Mouse (Mus musculus) CH12.LX (cell line): ENCODE results near the gene H2-Q2.

Experiments
- CHD2 ChIP-seq: IDR thresholded peaks from 2 replicates; pipeline ENCODE4 v1.6.1; 2011; ENCODE audit warnings: low read length, improper control_type of control experiment
- CTCF ChIP-seq, 2 experiments: IDR thresholded peaks in 1 of 2; conservative IDR thresholded peaks in 1 of 2; 2 replicates each; pipeline ENCODE4 v1.5.1; 2011 to 2012; ENCODE audit warnings: low read depth in 2 of 2, low read length in 2 of 2, improper control_type of control experiment in 1 of 2, inconsistent platforms in 1 of 2, mild to moderate bottlenecking in 1 of 2, moderate library complexity in 1 of 2
- E2F4 ChIP-seq: IDR thresholded peaks from 2 replicates; pipeline ENCODE4 v1.6.1; 2011; ENCODE audit warnings: low read depth, low read length, improper control_type of control experiment; ENCODE audit not compliant: insufficient replicate concordance
- EP300 ChIP-seq: IDR thresholded peaks from 2 replicates; pipeline ENCODE4 v1.6.1; 2011; ENCODE audit warnings: low read length, improper control_type of control experiment
- ETS1 ChIP-seq: conservative IDR thresholded peaks from 2 replicates; pipeline ENCODE4 v1.6.1; 2012; ENCODE audit warnings: low read depth, mild to moderate bottlenecking, inconsistent platforms, low read length, improper control_type of control experiment, moderate library complexity
- HCFC1 ChIP-seq: IDR thresholded peaks from 2 replicates; pipeline ENCODE4 v1.6.1; 2012; ENCODE audit warnings: low read depth, mild to moderate bottlenecking, inconsistent platforms, low read length, improper control_type of control experiment
- JUND ChIP-seq: conservative IDR thresholded peaks from 2 replicates; pipeline ENCODE4 v1.6.1; 2011; ENCODE audit warnings: low read depth, low read length, improper control_type of control experiment
- MAFK ChIP-seq: IDR thresholded peaks from 2 replicates; pipeline ENCODE4 v1.6.1; 2011; ENCODE audit warnings: low read length, improper control_type of control experiment; ENCODE audit not compliant: insufficient replicate concordance
- MAX ChIP-seq: IDR thresholded peaks from 2 replicates; pipeline ENCODE4 v1.6.1; 2011; ENCODE audit warnings: low read length, improper control_type of control experiment
- MXI1 ChIP-seq: IDR thresholded peaks from 2 replicates; pipeline ENCODE4 v1.6.1; 2011; ENCODE audit warnings: mild to moderate bottlenecking, low read depth, low read length, improper control_type of control experiment
- POLR2A ChIP-seq: IDR thresholded peaks from 2 replicates; pipeline ENCODE4 v1.6.1; 2011; ENCODE audit warnings: low read depth, mild to moderate bottlenecking, improper control_type of control experiment, low read length

DNA sequence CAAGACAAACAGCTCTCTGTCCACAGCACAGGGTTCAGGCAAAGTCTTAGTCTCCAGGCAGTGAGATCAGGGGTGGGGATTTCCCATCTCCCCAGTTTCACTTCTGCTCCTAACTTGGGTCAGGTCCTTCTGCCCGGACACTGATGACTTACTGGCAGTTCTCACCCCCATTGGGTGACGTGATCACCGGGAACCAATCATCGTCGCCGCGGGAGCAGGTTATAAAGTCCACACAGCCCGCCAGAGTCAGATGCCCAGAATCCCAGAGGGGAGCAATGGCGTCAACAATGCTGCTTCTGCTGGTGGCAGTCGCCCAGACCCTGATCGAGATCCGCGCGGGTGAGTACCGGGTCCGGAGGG is 37.3 kb downstream of the H2-Q2 start, which contains the start of gene H2-Q4:
- TF ChIP-seq POLR2A (peak; percentile 98), CTCF (conservative IDR thresholded peaks at IDR 0.05 in 1 of 2, IDR thresholded peaks at IDR 0.05 in 1 of 2; ENCODE audit: low read depth in 2 of 2, low read length in 2 of 2) (no peak), E2F4 (peak; percentile 46; the same call in 1 of the 2 replicates), MAFK (no peak), JUND (no peak), EP300 (peak; percentile 77), MAX (no peak), MXI1 (no peak), ETS1 (peak; percentile 76), HCFC1 (no peak), CHD2 (peak; percentile 99)
